Mouse (Mus musculus) lung, embryonic 16.5 days (tissue): ENCODE measurements around the gene Anks1b. TPM values are rescaled to one million over a fixed set of nuclear protein-coding genes. Genes with fewer than 3 reads are reported as not detected.

Experiments
- ATAC-seq: fragments of 200-750 bp; cut with Nextera tagmentation; 2 replicates; pipeline ENCODE4 v1.8.0; 2017; ENCODE audit warnings: low read depth, mild to moderate bottlenecking, moderate library complexity
- H3K27ac ChIP-seq: fragments of 300-500 bp; sonication (generic); 2 replicates; pipeline ENCODE4 v1.5.1; 2014; ENCODE audit warnings: mild to moderate bottlenecking, control low read depth, low read length
- H3K27me3 ChIP-seq: fragments of 300-500 bp; sonication (generic); 2 replicates; pipeline ENCODE4 v1.6.1; 2014; ENCODE audit warnings: low read depth, low read length, mixed read lengths; ENCODE audit not compliant: control insufficient read depth, insufficient read depth
- H3K36me3 ChIP-seq: fragments of 300-500 bp; sonication (generic); 2 replicates; pipeline ENCODE4 v1.6.1; 2014; ENCODE audit warnings: low read length; ENCODE audit not compliant: control insufficient read depth, insufficient read depth
- H3K4me1 ChIP-seq: fragments of 300-500 bp; sonication (generic); replicated peaks from 2 replicates; pipeline ENCODE4 v1.6.1; 2014; ENCODE audit warnings: low read length, mixed read lengths; ENCODE audit not compliant: control insufficient read depth, insufficient read depth
- H3K4me2 ChIP-seq: fragments of 300-500 bp; sonication (generic); 2 replicates; pipeline ENCODE4 v1.6.1; 2014; ENCODE audit warnings: low read depth, low read length, control low read depth
- H3K4me3 ChIP-seq: fragments of 300-500 bp; sonication (generic); 2 replicates; pipeline ENCODE4 v1.5.1; 2014; ENCODE audit warnings: mild to moderate bottlenecking, low read length, control low read depth
- H3K9ac ChIP-seq: fragments of 300-500 bp; sonication (generic); 2 replicates; pipeline ENCODE4 v1.6.1; 2014; ENCODE audit warnings: low read length, control low read depth
- H3K9me3 ChIP-seq: fragments of 300-500 bp; sonication (generic); 2 replicates; pipeline ENCODE4 v1.6.1; 2016; ENCODE audit warnings: low read length; ENCODE audit not compliant: control insufficient read depth
- WGBS: fragments of 180-500 bp; shearing (Covaris S2); extraction: QIAGEN DNeasy Blood & Tissue Kit; methylation state at CpG from one replicate; pipeline ENCODE4 v1.1.7; 2014; 5-methylcytosine and 5-hydroxymethylcytosine counted together
- polyA plus RNA-seq: library from polyadenylated mRNA; unstranded; fragments of >200 nt; fragmentation: Nextera tagmentation; extraction: Ambion mirVana; gene quantifications from 2 replicates; pipeline ENCODE4 v1.2.1, GENCODE M21; 2015

The Anks1b gene
- polyA plus RNA-seq, 1 experiment from 2014 or later: 0.20 TPM

GRCm38 (mm10) chr10:90753106-90753505 lies 879.8 kb downstream of the Anks1b start:
- Histone ChIP-seq H3K4me2 (no peak overlapping the region), H3K4me1 (no peaks in the 10 kb centered on the region), H3K9me3 (no peaks in the 10 kb centered on the region), H3K36me3 (no peaks in the 10 kb centered on the region), H3K9ac (no peak overlapping the region), H3K27ac (no peak overlapping the region), H3K4me3 (no peak overlapping the region), H3K27me3 (no peaks in the 10 kb centered on the region)
- 55% methylated on average over 9 of the region's 9 CpGs for WGBS
- ATAC-seq: no peak

GRCm38 (mm10) chr10:90757773-90758172 lies 884.5 kb downstream of the Anks1b start:
- Histone ChIP-seq H3K9me3 (no peaks in the 10 kb centered on the region), H3K36me3 (no peaks in the 10 kb centered on the region), H3K4me2 (no peak overlapping the region), H3K9ac (no peak overlapping the region), H3K4me1 (no peaks in the 10 kb centered on the region), H3K27ac (no peak overlapping the region), H3K4me3 (no peak overlapping the region), H3K27me3 (no peaks in the 10 kb centered on the region)
- WGBS: 80% methylated on average over 4 of the region's 4 CpGs
- ATAC-seq: no peak

GRCm38 (mm10) chr10:90759929-90760328 lies 886.6 kb downstream of the Anks1b start:
- Histone ChIP-seq H3K27me3 (no peaks in the 10 kb centered on the region), H3K4me1 (no peaks in the 10 kb centered on the region), H3K36me3 (no peaks in the 10 kb centered on the region), H3K9me3 (no peaks in the 10 kb centered on the region), H3K4me2 (no peak overlapping the region), H3K9ac (no peak overlapping the region), H3K4me3 (no peak overlapping the region), H3K27ac (no peak overlapping the region)
- WGBS: 71% methylated on average over 5 of the region's 5 CpGs
- ATAC-seq: no peak

GRCm38 (mm10) chr10:90766261-90766660 lies 893.0 kb downstream of the Anks1b start:
- Histone ChIP-seq H3K4me1 (no peaks in the 10 kb centered on the region), H3K4me3 (no peak overlapping the region), H3K27me3 (no peaks in the 10 kb centered on the region), H3K4me2 (no peak overlapping the region), H3K9me3 (no peaks in the 10 kb centered on the region), H3K27ac (no peak overlapping the region), H3K9ac (no peak overlapping the region), H3K36me3 (no peaks in the 10 kb centered on the region)
- WGBS: 56% methylated on average over 3 of the region's 3 CpGs
- ATAC-seq: no peak

GRCm38 (mm10) chr10:90770403-90770955 lies 897.2 kb downstream of the Anks1b start:
- 39% methylated on average over 11 of the region's 11 CpGs for WGBS
- no peak overlapping the region for H3K9ac ChIP-seq
- no peak for ATAC-seq
- H3K27me3 ChIP-seq: no peaks in the 10 kb centered on the region
- H3K4me2 ChIP-seq: no peak overlapping the region
- H3K4me1 ChIP-seq: no peaks in the 10 kb centered on the region
- no peak overlapping the region for H3K4me3 ChIP-seq
- H3K9me3 ChIP-seq: no peaks in the 10 kb centered on the region
- no peak overlapping the region for H3K27ac ChIP-seq
- H3K36me3 ChIP-seq: no peaks in the 10 kb centered on the region

- Histone ChIP-seq H3K36me3 (no peaks in the 10 kb centered on the region), H3K4me2 (no peak overlapping the region), H3K9ac (no peak overlapping the region), H3K27ac (no peak overlapping the region), H3K4me1 (no peaks in the 10 kb centered on the region), H3K4me3 (no peak overlapping the region), H3K9me3 (no peaks in the 10 kb centered on the region), H3K27me3 (no peaks in the 10 kb centered on the region)
- 56% methylated on average over 7 of the region's 7 CpGs for WGBS
- no peak for ATAC-seq
Measured at GRCm38 (mm10) chr10:90771046-90771445, 897.7 kb downstream of the Anks1b start.

GRCm38 (mm10) chr10:90771471-90772226 lies 898.3 kb downstream of the Anks1b start:
- 10% methylated on average over 15 of the region's 15 CpGs for WGBS
- no peak overlapping the region for H3K4me3 ChIP-seq
- no peak overlapping the region for H3K4me2 ChIP-seq
- no peaks in the 10 kb centered on the region for H3K9me3 ChIP-seq
- no peaks in the 10 kb centered on the region for H3K36me3 ChIP-seq
- no peaks in the 10 kb centered on the region for H3K4me1 ChIP-seq
- H3K9ac ChIP-seq: no peak overlapping the region
- ATAC-seq: no peak
- H3K27ac ChIP-seq: no peak overlapping the region
- H3K27me3 ChIP-seq: no peaks in the 10 kb centered on the region

GRCm38 (mm10) chr10:90779561-90780400 lies 906.5 kb downstream of the Anks1b start:
- Histone ChIP-seq H3K4me2 (no peak overlapping the region), H3K9me3 (no peaks in the 10 kb centered on the region), H3K27ac (no peak overlapping the region)

GRCm38 (mm10) chr10:90784981-90785650 lies 911.8 kb downstream of the Anks1b start:
- Histone ChIP-seq H3K4me2 (no peak overlapping the region), H3K4me3 (no peak overlapping the region), H3K4me1 (no peaks in the 10 kb centered on the region), H3K27me3 (no peaks in the 10 kb centered on the region), H3K36me3 (no peaks in the 10 kb centered on the region), H3K9ac (no peak overlapping the region), H3K9me3 (no peaks in the 10 kb centered on the region), H3K27ac (no peak overlapping the region)
- WGBS: 68% methylated on average over 4 of the region's 4 CpGs
- no peak for ATAC-seq

More at GRCm38 (mm10) chr10:90779561-90780400, 906.5 kb downstream of the Anks1b start:
- H3K9ac ChIP-seq: no peak overlapping the region
- ATAC-seq: no peak
- no peak overlapping the region for H3K4me3 ChIP-seq
- no peaks in the 10 kb centered on the region for H3K4me1 ChIP-seq
- H3K27me3 ChIP-seq: no peaks in the 10 kb centered on the region
- H3K36me3 ChIP-seq: no peaks in the 10 kb centered on the region
- 54% methylated on average over 13 of the region's 13 CpGs for WGBS
